Mouse (Mus musculus): ENCODE data around the gene C1qtnf6.

The C1qtnf6 gene

GRCm38 (mm10) chr15:78513019-78513418 is 18.2 kb downstream of the C1qtnf6 start:
- DNase-seq, result no peak

- no peak for DNase-seq
These were observed 19.3 kb downstream of the C1qtnf6 start for GRCm38 (mm10) chr15:78511951-78512350.

- DNase-seq, result no peak
These were observed 20.5 kb downstream of the C1qtnf6 start for GRCm38 (mm10) chr15:78510736-78511135.

- DNase-seq, result no peak
These were observed 21.1 kb downstream of the C1qtnf6 start for GRCm38 (mm10) chr15:78510121-78510576.

GRCm38 (mm10) chr15:78509297-78509899 is 21.8 kb downstream of the C1qtnf6 start:
- no peak for DNase-seq

- no peak for DNase-seq
These were observed 22.8 kb downstream of the C1qtnf6 start for GRCm38 (mm10) chr15:78508443-78508842.

- no peak for DNase-seq
These were observed 25.7 kb downstream of the C1qtnf6 start for GRCm38 (mm10) chr15:78505541-78505940.

GRCm38 (mm10) chr15:78504816-78505215 is 26.4 kb downstream of the C1qtnf6 start:
- DNase-seq, result no peak

GRCm38 (mm10) chr15:78504013-78504412 is 27.2 kb downstream of the C1qtnf6 start:
- DNase-seq, result no peak

GRCm38 (mm10) chr15:78502437-78503132 is 28.6 kb downstream of the C1qtnf6 start:
- no peak for DNase-seq

- no peak for DNase-seq
These were observed 36.2 kb downstream of the C1qtnf6 start, which contains the start of gene Il2rb for GRCm38 (mm10) chr15:78494968-78495406. Gene Il2rb, minus strand, starts transcription at chr15:78495271.

GRCm38 (mm10) chr15:78493401-78494010 is 37.7 kb downstream of the C1qtnf6 start:
- DNase-seq, result no peak

- DNase-seq, result no peak
These were observed 39.9 kb downstream of the C1qtnf6 start for GRCm38 (mm10) chr15:78491301-78491700.

GRCm38 (mm10) chr15:78489906-78490305 is 41.3 kb downstream of the C1qtnf6 start:
- no peak for DNase-seq

GRCm38 (mm10) chr15:78489248-78489647 is 42.0 kb downstream of the C1qtnf6 start:
- no peak for DNase-seq

GRCm38 (mm10) chr15:78487066-78487465 is 44.1 kb downstream of the C1qtnf6 start:
- DNase-seq, result no peak

- no peak for DNase-seq
These were observed 44.7 kb downstream of the C1qtnf6 start for GRCm38 (mm10) chr15:78486564-78486963.

- DNase-seq, result no peak
These were observed 47.9 kb downstream of the C1qtnf6 start for GRCm38 (mm10) chr15:78483311-78483710.

GRCm38 (mm10) chr15:78482518-78482917 is 48.7 kb downstream of the C1qtnf6 start:
- DNase-seq, result no peak

- no peak for DNase-seq
These were observed 49.7 kb downstream of the C1qtnf6 start for GRCm38 (mm10) chr15:78481448-78482000.

- no peak for DNase-seq
These were observed 50.2 kb downstream of the C1qtnf6 start for GRCm38 (mm10) chr15:78480991-78481390.

- no peak for DNase-seq
These were observed 51.1 kb downstream of the C1qtnf6 start for GRCm38 (mm10) chr15:78480111-78480510.

- no peak for DNase-seq
These were observed 51.7 kb downstream of the C1qtnf6 start for GRCm38 (mm10) chr15:78479470-78479869.

GRCm38 (mm10) chr15:78478073-78478472 is 53.1 kb downstream of the C1qtnf6 start:
- DNase-seq, result no peak

All from kidney, postnatal 25 days (tissue).